Mouse (Mus musculus): Measurements from ENCODE around the gene Tbc1d20.
"Not testable (repeated sequence)": the region's sequence is repeated elsewhere in the genome, so short reads cannot be mapped to it uniquely, and the experiment has no call there.

Tbc1d20 gene

GRCm38 (mm10) chr2:152357254-152357653 lies 63.6 kb downstream of the Tbc1d20 start:
- no peak for DNase-seq (ENCODE audit: low read depth, low spot score)

GRCm38 (mm10) chr2:152358977-152359376 lies 65.3 kb downstream of the Tbc1d20 start:
- not testable (repeated sequence) for DNase-seq (ENCODE audit: low read depth, low spot score)

GRCm38 (mm10) chr2:152359616-152360015 lies 66.0 kb downstream of the Tbc1d20 start:
- DNase-seq (ENCODE audit: low read depth, low spot score), result no peak

- DNase-seq (ENCODE audit: low read depth, low spot score), result no peak
Measured at GRCm38 (mm10) chr2:152360271-152360775, 66.7 kb downstream of the Tbc1d20 start.

GRCm38 (mm10) chr2:152361193-152361592 lies 67.6 kb downstream of the Tbc1d20 start:
- no peak for DNase-seq (ENCODE audit: low read depth, low spot score)
